Mouse (Mus musculus): Measurements from ENCODE around the gene Dpp4. TPM values are rescaled to one million over a fixed set of nuclear protein-coding genes. Genes with fewer than 3 reads are reported as not detected.

The Dpp4 gene
- 10.1 and 11.4 TPM in 2 replicates for polyA plus RNA-seq (2012; rRNA removed)

GRCm38 (mm10) chr2:62412081-62412821, at the start of gene Dpp4:
Dpp4 (minus strand) TSS chr2:62412231.
- no peaks in the 10 kb centered on the region for H3K27me3 ChIP-seq (ENCODE audit: control insufficient read depth, insufficient read depth, low read length)
- no peak for DNase-seq (ENCODE audit: low read depth in 1 of 2, low spot score in 2 of 2)
- no peaks in the 10 kb centered on the region for H3K36me3 ChIP-seq (ENCODE audit: control insufficient read depth, insufficient read depth, low read length)
- H3K4me1 ChIP-seq (ENCODE audit: control insufficient read depth, insufficient read depth, insufficient read length) = peaks cover 17% of the 10 kb centered on the region
- H3K4me3 ChIP-seq (ENCODE audit: extremely low read depth, insufficient read depth, insufficient read length) = peak within 1 kb of the TSS; percentile 83
- peak within 1 kb of the TSS; percentile 89 for H3K27ac ChIP-seq (ENCODE audit: insufficient read depth, low read length)
- TF ChIP-seq CTCF (IDR thresholded peaks at IDR 0.05; ENCODE audit: extremely low read depth, insufficient read depth, insufficient read length, insufficient replicate concordance) = no peak
- WGBS = 21% methylated on average over 13 of the region's 13 CpGs

- DNase-seq (ENCODE audit: low read depth in 1 of 2, low spot score in 2 of 2) = peak in 1 of 2 experiments; percentile 28
- Histone ChIP-seq H3K27ac (ENCODE audit: insufficient read depth, low read length) (peak overlapping the region; percentile 44), H3K4me1 (ENCODE audit: control insufficient read depth, insufficient read depth, insufficient read length) (peaks cover 11% of the 10 kb centered on the region; the same call in 1 of the 2 replicates), H3K36me3 (ENCODE audit: control insufficient read depth, insufficient read depth, low read length) (no peaks in the 10 kb centered on the region), H3K4me3 (ENCODE audit: extremely low read depth, insufficient read depth, insufficient read length) (no peak overlapping the region), H3K27me3 (ENCODE audit: control insufficient read depth, insufficient read depth, low read length) (no peaks in the 10 kb centered on the region)
- 47% methylated on average over 12 of the region's 12 CpGs for WGBS
- no peak for TF ChIP-seq POLR2A (IDR thresholded peaks at IDR 0.05; ENCODE audit: low read depth, low read length)
- TF ChIP-seq CTCF (IDR thresholded peaks at IDR 0.05; ENCODE audit: extremely low read depth, insufficient read depth, insufficient read length, insufficient replicate concordance) = no peak
Observed at GRCm38 (mm10) chr2:62460815-62461450, 48.9 kb upstream of the Dpp4 start.

DNA sequence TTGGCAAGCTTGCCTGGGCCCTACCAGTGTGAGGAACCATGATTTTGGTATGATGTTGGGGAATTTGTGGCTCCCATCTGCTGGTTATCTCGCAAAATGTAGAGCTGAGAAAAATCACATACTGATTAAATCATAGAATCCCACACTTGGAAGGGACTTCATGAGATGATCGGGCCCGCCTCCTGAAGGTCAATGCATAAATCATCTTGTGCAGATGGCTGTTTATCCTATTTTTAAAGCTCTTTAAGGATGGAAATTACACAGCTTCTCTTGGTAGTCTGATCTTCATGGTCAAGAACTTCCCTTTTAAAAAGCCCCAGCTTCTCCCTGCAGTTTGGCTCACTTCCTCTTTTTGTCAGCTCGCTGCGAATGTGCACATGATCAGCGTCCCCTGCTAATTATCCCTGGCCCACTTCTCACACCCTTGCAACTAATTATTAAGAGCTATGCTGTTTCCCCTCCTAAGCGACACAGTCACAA, 48.2 kb upstream of the Dpp4 start:
- no peaks in the 10 kb centered on the region for H3K27me3 ChIP-seq (ENCODE audit: control insufficient read depth, insufficient read depth, low read length)
- H3K36me3 ChIP-seq (ENCODE audit: control insufficient read depth, insufficient read depth, low read length) = no peaks in the 10 kb centered on the region
- no peak for TF ChIP-seq POLR2A (IDR thresholded peaks at IDR 0.05; ENCODE audit: low read depth, low read length)
- TF ChIP-seq CTCF (IDR thresholded peaks at IDR 0.05; ENCODE audit: extremely low read depth, insufficient read depth, insufficient read length, insufficient replicate concordance) = no peak
- 9% methylated on average over 7 of the region's 7 CpGs for WGBS
- peak overlapping the region; percentile 66; the same call in 1 of the 2 replicates for H3K27ac ChIP-seq (ENCODE audit: insufficient read depth, low read length)
- peaks cover 11% of the 10 kb centered on the region; the same call in 1 of the 2 replicates for H3K4me1 ChIP-seq (ENCODE audit: control insufficient read depth, insufficient read depth, insufficient read length)
- H3K4me3 ChIP-seq (ENCODE audit: extremely low read depth, insufficient read depth, insufficient read length) = no peak overlapping the region
- DNase-seq (ENCODE audit: low read depth in 1 of 2, low spot score in 2 of 2) = peak; percentile 64 to 70

GRCm38 (mm10) chr2:62459241-62460174, 47.5 kb upstream of the Dpp4 start:
- TF ChIP-seq CTCF (IDR thresholded peaks at IDR 0.05; ENCODE audit: extremely low read depth, insufficient read depth, insufficient read length, insufficient replicate concordance) (no peak), POLR2A (IDR thresholded peaks at IDR 0.05; ENCODE audit: low read depth, low read length) (no peak)
- H3K36me3 ChIP-seq (ENCODE audit: control insufficient read depth, insufficient read depth, low read length) = no peaks in the 10 kb centered on the region
- WGBS = 48% methylated on average over 18 of the region's 18 CpGs
- H3K27ac ChIP-seq (ENCODE audit: insufficient read depth, low read length) = peak overlapping the region; percentile 66; the same call in 1 of the 2 replicates
- DNase-seq (ENCODE audit: low read depth in 1 of 2, low spot score in 2 of 2) = no peak
- H3K27me3 ChIP-seq (ENCODE audit: control insufficient read depth, insufficient read depth, low read length) = no peaks in the 10 kb centered on the region
- H3K4me1 ChIP-seq (ENCODE audit: control insufficient read depth, insufficient read depth, insufficient read length) = peaks cover 11% of the 10 kb centered on the region; the same call in 1 of the 2 replicates
- H3K4me3 ChIP-seq (ENCODE audit: extremely low read depth, insufficient read depth, insufficient read length) = no peak overlapping the region

DNA sequence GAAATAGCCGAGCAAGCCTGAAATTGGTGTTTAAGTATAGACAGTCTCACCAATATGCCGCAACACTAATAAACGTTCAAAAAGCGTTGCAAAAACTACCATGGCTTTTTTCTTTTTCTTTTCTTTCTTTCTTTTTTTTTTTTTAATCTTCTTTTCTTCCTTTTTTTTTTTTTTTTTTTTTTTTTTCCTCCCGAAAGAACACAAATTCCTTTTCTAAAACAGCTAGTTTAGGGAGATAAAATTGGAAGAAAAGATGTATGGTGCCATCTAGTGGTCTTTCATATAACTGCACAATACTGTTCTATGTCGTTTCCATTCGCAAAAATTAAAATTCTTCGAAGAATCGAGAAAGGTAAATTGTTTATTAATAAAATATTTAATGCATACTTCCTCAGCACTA, 46.0 kb upstream of the Dpp4 start:
- Histone ChIP-seq H3K4me3 (ENCODE audit: extremely low read depth, insufficient read depth, insufficient read length) (no peak overlapping the region), H3K4me1 (ENCODE audit: control insufficient read depth, insufficient read depth, insufficient read length) (peaks cover 11% of the 10 kb centered on the region; the same call in 1 of the 2 replicates), H3K27me3 (ENCODE audit: control insufficient read depth, insufficient read depth, low read length) (no peaks in the 10 kb centered on the region), H3K27ac (ENCODE audit: insufficient read depth, low read length) (no peak overlapping the region), H3K36me3 (ENCODE audit: control insufficient read depth, insufficient read depth, low read length) (no peaks in the 10 kb centered on the region)
- WGBS = 30% methylated on average over 9 of the region's 9 CpGs
- TF ChIP-seq CTCF (IDR thresholded peaks at IDR 0.05; ENCODE audit: extremely low read depth, insufficient read depth, insufficient read length, insufficient replicate concordance) (no peak), POLR2A (IDR thresholded peaks at IDR 0.05; ENCODE audit: low read depth, low read length) (no peak)
- no peak for DNase-seq (ENCODE audit: low read depth in 1 of 2, low spot score in 2 of 2)

DNA sequence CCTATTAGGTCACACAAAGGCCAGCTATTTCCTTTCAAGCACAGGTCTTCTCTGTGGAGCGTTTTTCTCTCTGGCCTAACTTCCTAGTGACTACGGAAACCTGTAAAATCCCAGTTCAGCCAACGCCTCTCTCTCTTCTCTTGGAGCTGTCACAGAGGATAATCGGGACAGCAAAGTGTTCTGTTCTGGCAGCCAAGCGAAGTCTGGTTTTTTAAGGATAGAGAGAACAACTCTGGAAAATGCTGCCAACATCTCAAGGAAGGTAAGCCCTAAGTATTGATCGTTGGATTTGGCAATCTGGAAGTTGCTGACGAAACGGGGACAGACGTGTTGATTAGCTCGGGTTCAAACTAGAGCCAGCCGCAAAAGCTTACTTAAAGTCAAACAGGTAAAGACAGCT, 43.0 kb upstream of the Dpp4 start:
- Histone ChIP-seq H3K27me3 (ENCODE audit: control insufficient read depth, insufficient read depth, low read length) (no peaks in the 10 kb centered on the region), H3K36me3 (ENCODE audit: control insufficient read depth, insufficient read depth, low read length) (no peaks in the 10 kb centered on the region), H3K27ac (ENCODE audit: insufficient read depth, low read length) (no peak overlapping the region), H3K4me1 (ENCODE audit: control insufficient read depth, insufficient read depth, insufficient read length) (peaks cover 3% of the 10 kb centered on the region; the same call in 1 of the 2 replicates), H3K4me3 (ENCODE audit: extremely low read depth, insufficient read depth, insufficient read length) (no peak overlapping the region)
- WGBS = 93% methylated on average over 11 of the region's 11 CpGs
- TF ChIP-seq POLR2A (IDR thresholded peaks at IDR 0.05; ENCODE audit: low read depth, low read length) (no peak), CTCF (IDR thresholded peaks at IDR 0.05; ENCODE audit: extremely low read depth, insufficient read depth, insufficient read length, insufficient replicate concordance) (no peak)
- no peak for DNase-seq (ENCODE audit: low read depth in 1 of 2, low spot score in 2 of 2)
